Mouse (Mus musculus) CD4-positive, CD25-positive, alpha-beta regulatory T cell, adult 9 weeks (primary cell): ENCODE results near the gene Paox. TPM values are rescaled to one million over a fixed set of nuclear protein-coding genes. Genes with fewer than 3 reads are reported as not detected.

ENCODE experiments used
- polyA plus RNA-seq: library from polyadenylated mRNA; unstranded; fragments of 100-300 nt; shearing (Covaris generic); gene quantifications from one replicate; pipeline ENCODE4 v1.2.1, GENCODE M21; 2017

The Paox gene
- 2.4 TPM for polyA plus RNA-seq

DNA sequence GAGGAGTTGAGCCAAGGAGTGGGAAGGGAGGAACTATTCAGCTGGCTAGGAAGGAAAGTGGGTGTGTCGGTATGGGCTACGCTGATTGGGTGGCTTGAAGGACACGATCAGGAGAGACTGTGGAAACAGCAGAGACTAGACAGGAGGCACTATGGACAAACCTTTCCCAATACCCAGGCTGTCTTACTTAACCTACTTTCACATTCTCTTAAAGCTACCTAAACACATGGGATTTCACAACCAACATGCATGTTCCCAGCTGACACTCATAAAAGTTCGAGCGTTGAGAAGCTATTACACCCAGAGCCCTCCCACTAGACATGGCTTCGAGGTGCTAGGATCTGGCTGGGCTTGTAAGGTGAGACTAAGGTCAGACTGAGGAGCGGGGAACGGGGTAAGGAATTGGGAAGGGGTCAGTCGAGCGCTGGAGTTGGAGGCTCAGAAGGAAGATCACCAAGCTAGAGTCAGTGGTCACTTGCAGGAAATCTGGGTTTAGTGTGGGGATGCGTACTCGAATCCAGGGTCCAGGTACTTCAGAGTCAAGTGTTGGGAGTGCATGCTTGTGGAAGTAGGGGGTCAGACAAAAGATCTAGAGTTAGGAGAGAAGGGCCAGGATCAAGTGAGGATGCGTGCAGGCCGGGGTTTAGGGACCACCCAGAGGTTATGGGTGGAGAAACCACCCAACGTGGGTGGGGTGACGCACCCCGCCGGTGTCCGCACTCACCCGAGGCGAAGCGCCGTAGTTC, at the start of gene Paox:
TSS of gene Paox (plus strand) at position 217 of the 746 bp plus-strand sequence.

DNA sequence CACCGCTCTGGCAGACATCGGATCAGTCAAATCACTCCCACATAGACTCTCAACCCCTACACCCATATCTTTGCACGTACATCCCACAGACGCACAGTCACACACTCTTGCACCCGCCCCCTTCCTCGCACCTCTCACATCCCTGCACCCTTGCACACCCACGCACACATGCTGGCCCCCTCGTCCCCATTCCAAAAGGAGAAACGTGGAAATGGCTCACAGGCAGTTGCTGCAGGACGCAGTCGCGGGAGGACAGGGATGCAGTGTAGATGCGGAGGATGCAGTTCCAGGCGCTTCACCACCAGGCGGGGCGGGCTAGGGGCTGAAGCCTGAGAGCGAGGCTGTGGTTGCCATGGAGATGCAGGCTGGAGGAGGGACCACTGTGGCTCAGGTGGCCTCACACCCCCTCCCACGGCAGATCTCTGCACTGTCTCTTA, 33.3 kb upstream of the Paox start, which contains the start of gene Caly:
TSS of gene Caly (minus strand) at position 307 of the 437 bp plus-strand sequence.

DNA sequence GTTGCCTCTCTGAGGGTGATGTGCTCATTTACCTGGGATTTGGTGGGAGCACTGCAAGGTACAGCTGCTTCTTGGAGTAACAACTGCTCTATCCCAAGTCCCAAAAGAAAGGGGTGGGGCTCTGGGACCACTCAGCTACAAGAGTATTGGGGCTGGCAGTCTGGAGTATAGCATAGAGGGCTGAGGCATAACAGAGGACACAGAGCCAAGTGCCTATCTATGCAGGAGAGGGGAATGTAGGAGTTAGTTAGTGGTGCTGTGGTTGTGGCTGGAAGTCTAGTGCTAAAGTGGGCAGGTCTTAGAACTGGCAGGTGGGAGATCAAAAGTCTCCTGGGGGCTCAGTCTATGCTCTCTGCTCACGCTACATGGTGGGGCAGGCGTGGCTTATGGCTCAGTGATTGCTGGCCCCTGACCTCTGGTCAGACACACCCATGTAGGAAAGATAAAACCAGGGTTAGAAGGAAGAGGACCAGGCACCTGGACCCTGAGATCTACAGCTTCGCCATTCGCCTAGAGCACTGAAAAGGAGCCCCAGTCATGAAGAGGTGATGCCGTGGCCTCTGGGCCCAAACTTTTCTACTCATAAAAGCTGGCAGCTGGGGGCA, 22.6 kb upstream of the Paox start, which contains the start of gene Prap1:
TSS of gene Prap1 (plus strand) at position 472 of the 605 bp plus-strand sequence.

DNA sequence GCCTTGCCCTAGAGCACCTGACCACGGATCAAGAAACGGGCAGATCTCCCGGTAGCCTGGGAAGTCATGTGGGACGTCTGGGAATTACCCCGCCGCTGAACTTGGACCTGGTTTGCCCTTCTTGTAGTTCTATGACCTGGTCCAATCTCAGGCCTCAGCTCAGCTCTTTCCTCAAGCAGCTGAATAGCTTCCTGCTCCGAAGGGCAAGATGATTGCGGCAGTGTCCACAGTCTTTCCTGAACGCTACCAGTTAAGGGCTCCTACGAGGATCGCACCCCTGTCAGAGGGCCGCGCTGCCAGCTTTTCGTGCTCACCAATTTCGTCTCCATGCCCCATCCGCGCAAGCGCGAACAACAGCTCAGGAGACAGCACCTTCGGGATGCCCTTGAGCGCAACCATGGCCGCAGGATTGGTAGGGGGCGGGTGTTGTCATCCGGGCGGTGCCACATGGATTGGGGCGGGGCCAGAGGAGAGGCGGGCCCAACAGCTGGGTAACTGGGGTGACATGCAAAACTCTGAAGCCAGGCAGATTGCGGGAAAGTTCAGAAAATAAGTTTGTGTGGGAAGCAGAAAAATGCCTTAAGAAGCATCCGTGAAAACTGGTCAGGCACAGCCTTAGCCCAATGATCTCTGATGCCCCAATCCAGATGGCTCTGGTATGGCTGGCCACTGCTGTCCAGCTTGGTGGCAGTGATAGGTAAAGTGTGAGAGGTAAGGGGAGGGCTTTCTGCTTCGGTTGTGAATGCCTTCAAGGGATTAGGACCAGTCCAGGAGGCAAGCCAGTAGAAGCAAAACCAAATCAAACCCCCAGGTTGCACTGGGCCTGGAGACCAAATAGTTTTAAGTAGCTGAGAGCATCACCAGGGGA, 13.4 kb upstream of the Paox start, which contains the start of gene Fuom:
TSS of gene Fuom (minus strand) at position 449 of the 868 bp plus-strand sequence.

DNA sequence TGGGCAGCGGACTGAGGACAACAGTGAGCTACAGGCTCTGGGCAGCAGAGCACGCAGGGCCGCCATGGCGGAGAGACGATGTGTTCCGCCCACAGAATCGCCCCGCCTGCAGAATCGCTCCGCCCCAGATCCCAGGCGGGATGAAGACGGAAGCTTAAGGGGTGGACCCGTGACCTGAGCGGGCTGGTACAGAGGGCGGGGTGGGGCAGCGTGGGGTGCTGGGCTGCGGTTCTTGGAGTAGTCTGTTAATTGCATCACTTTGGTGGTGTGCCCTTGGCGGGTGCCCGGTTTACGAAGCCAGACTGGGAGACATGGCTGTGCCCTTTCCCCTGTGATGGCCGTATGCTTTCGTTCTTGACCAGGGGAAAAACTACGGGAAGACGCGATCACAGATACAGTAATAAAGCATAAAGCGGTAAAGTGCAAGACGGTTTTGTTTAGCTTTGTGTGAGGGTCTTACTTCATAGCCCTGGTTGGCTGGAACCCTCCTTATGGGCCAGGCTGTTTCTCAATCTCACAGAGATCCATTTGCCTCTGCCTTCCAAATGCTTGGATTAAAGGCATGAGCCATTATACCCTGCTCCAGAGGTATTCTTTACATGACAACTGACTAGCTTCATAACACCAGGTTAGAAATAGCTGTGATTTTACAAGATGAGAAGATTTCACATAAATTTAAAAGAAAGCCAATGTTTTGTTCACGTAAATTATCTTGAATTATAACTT, 893 bp downstream of the Paox start, which contains the start of gene Echs1:
TSS of gene Echs1 (minus strand) at position 148 of the 726 bp plus-strand sequence.

DNA sequence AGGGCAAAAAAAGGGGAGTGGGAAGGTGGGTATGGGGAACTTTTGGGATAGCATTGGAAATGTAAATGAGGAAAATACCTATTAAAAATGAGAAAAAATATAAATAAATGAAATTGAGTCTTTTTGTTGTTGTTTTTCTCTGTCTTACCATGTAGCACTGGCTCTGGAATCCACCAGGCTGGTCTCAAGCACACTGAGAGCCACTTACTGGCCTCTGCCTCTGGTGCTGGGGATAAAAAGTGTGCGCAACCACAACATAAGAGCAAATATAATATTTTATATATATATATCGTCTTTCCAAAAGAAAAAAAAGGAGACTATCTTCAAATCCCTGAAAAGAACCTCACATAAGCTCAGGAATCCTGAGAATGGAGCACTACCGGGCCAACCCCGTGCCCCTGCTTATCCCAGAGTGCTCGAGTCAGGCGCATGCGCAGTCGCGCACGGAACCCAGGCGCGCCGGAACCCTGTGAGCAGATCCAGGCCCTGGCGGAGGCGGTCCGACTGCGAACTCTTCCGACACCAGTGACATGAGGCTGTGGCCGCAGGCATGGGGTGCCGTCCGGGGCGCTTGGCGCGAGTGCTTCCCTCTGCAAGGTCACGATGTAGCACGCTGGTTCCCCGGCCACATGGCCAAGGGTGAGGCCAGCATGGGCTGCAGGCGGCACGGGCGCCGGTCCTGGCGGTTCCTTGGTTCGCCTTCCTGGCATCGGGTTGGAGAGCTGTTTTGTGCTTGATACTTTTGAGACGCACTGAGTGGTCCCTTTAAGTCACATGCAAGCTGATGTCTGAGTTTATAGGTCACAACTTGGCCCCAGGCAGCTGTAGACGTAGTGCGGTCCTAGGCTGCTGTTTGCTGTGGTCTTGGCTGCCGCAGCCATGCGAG, 21.8 kb downstream of the Paox start, which contains the start of gene Mtg1:
TSS of gene Mtg1 (plus strand) at position 430 of the 886 bp plus-strand sequence.

DNA sequence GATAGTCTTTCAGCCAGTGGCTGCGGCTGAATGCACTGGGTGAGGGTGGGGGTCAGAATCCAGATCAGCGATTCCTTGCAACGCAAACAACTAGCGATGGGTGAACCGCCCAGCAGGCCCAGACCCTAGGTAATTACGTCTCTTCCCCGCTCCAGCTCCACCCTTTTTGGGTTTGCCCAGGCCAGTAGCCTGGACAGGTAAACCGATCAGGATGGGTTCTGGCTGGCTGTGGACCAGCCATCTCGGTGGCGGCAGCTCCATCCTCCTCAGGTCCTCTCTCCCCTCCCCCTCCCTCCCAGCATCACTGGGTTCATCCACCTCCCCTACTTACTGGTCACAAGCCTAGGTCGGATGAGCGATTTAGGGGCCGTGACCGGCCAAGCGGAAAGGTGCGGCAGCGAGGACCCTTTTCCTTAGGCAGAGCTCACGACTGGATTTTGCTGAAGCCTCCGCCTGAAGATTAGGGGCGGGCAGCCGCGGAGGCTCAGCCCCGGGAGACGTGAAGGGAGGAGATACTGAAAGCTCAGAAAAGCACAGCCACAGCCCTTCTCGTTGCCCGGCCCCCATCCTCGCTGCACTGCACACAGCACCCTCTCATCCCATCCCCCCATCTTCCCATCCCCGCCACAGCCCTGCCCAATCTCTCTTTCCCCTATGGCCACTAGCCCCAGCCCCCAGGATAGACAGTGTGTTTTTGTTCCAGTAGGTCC, 38.8 kb downstream of the Paox start, which contains the start of gene Sprn:
TSS of gene Sprn (minus strand) at position 660 of the 710 bp plus-strand sequence.

DNA sequence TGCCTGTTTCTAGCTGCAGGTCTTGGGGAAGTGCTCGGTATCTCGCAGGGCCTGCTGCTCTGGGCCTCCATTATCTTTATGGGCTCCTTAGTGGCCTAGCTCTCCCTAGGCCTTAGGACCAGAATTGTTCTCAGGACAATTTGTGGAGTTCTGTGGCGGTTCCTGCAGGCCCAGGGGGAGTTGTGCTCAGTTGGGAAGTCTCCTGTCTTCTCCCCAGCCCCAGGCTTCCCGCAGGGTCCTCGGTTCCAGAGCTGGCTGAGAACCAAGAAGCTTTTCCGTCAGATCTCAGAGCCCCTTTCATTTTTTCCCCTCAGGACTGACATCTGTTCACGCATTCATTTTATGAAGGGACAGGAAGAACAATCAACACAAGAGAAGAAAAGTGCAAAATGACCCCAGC, 49.1 kb downstream of the Paox start, which contains the start of gene Olfr522:
TSS of gene Olfr522 (minus strand) at position 101 of the 400 bp plus-strand sequence.

DNA sequence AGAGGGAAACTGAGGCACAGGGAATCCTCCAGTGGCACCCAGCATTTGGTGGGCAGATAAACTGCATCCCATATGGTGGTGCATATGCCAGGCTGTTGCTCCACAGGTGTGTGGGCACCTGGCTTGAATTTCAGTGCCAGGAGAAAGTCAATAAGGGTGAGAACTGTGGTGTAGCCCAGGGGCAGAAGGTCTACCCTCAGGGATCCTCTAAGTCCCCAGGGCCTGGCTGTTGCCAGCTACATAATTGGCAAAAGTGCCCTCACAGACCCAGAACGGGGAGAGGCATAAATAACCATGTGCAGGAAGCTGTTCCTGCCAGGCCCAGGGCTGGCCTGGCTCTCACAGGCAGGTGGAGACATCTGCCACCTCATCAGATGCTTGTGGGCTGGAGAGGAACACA, 57.3 kb downstream of the Paox start, which contains the start of gene Olfr523:
TSS of gene Olfr523 (plus strand) at position 282 of the 400 bp plus-strand sequence.

Other genes with a start within 250 kb of the Paox start
- 0.48 TPM for gene Kndc1, start 221.1 kb upstream of the Paox start, polyA plus RNA-seq
- gene Utf1, start 172.0 kb upstream of the Paox start, polyA plus RNA-seq, result 2.8 TPM
- 0.66 TPM for gene 6430531B16Rik, start 137.0 kb upstream of the Paox start, polyA plus RNA-seq
- 14.4 TPM for gene Adam8, start 123.2 kb upstream of the Paox start, polyA plus RNA-seq
- gene Zfp511, start 79.4 kb upstream of the Paox start, polyA plus RNA-seq, result 51.3 TPM
- gene Tubgcp2, start 79.1 kb upstream of the Paox start, polyA plus RNA-seq, result 45.6 TPM
- gene Msx3, start 66.7 kb upstream of the Paox start, polyA plus RNA-seq, result not detected
- gene Caly, start 33.3 kb upstream of the Paox start, polyA plus RNA-seq, result not detected
- not detected for gene Prap1, start 22.4 kb upstream of the Paox start, polyA plus RNA-seq
- gene Fuom, start 13.4 kb upstream of the Paox start, polyA plus RNA-seq, result 14.9 TPM
- 70.5 TPM for gene Echs1, start 677 bp downstream of the Paox start, polyA plus RNA-seq
- 45.8 TPM for gene Mtg1, start 21.8 kb downstream of the Paox start, polyA plus RNA-seq
- not detected for gene Sprn, start 39.1 kb downstream of the Paox start, polyA plus RNA-seq
- not detected for gene Olfr522, start 49.0 kb downstream of the Paox start, polyA plus RNA-seq
- gene Olfr523, start 57.4 kb downstream of the Paox start, polyA plus RNA-seq, result not detected
- not detected for gene Olfr524, start 90.2 kb downstream of the Paox start, polyA plus RNA-seq
- 0.15 TPM for gene Cd163l1, start 102.5 kb downstream of the Paox start, polyA plus RNA-seq
- gene 5830411N06Rik, start 131.5 kb downstream of the Paox start, polyA plus RNA-seq, result 1.7 TPM
- gene Olfr525, start 205.1 kb downstream of the Paox start, polyA plus RNA-seq, result 0.17 TPM
- not detected for gene Olfr527, start 218.2 kb downstream of the Paox start, polyA plus RNA-seq
- gene Olfr60, start 245.9 kb downstream of the Paox start, polyA plus RNA-seq, result 0.20 TPM